Mouse (Mus musculus) midbrain, embryonic 15.5 days (tissue): ENCODE measurements around the gene Phox2b. TPM values are rescaled to one million over a fixed set of nuclear protein-coding genes. Genes with fewer than 3 reads are reported as not detected.

Experiments
- ATAC-seq: fragments of 200-750 bp; cut with Nextera tagmentation; replicated peaks from 2 replicates; pipeline ENCODE4 v1.8.0; 2017; ENCODE audit warnings: moderate TSS enrichment
- H3K27ac ChIP-seq: fragments of 300-500 bp; sonication (generic); 2 replicates; pipeline ENCODE4 v1.5.1; 2015; ENCODE audit warnings: mild to moderate bottlenecking, inconsistent platforms
- H3K27me3 ChIP-seq: fragments of 300-500 bp; sonication (generic); replicated peaks from 2 replicates; pipeline ENCODE4 v1.6.1; 2015; ENCODE audit warnings: inconsistent platforms
- H3K36me3 ChIP-seq: fragments of 300-500 bp; sonication (generic); replicated peaks from 2 replicates; pipeline ENCODE4 v1.6.1; 2015; ENCODE audit warnings: inconsistent platforms
- H3K4me1 ChIP-seq: fragments of 300-500 bp; sonication (generic); 2 replicates; pipeline ENCODE4 v1.6.1; 2015; ENCODE audit warnings: inconsistent platforms
- H3K4me2 ChIP-seq: fragments of 300-500 bp; sonication (generic); 2 replicates; pipeline ENCODE4 v1.6.1; 2015; ENCODE audit warnings: inconsistent platforms, mild to moderate bottlenecking, moderate library complexity
- H3K4me3 ChIP-seq: fragments of 300-500 bp; sonication (generic); 2 replicates; pipeline ENCODE4 v1.5.1; 2015; ENCODE audit warnings: mild to moderate bottlenecking, inconsistent platforms
- H3K9ac ChIP-seq: fragments of 300-500 bp; sonication (generic); 2 replicates; pipeline ENCODE4 v1.6.1; 2015; ENCODE audit warnings: mild to moderate bottlenecking, inconsistent platforms
- H3K9me3 ChIP-seq: fragments of 300-500 bp; sonication (generic); 2 replicates; pipeline ENCODE4 v1.6.1; 2016; ENCODE audit warnings: inconsistent platforms
- WGBS: fragments of 180-500 bp; shearing (Covaris S2); methylation state at CpG from one replicate; pipeline ENCODE4 v1.1.7; 2015; ENCODE audit warnings: mixed read lengths; 5-methylcytosine and 5-hydroxymethylcytosine counted together
- microRNA-seq: library from miRNA; unstranded; fragments of <30 nt; microRNA quantifications from one replicate; pipeline ENCODE4, GENCODE M21; 2016
- polyA plus RNA-seq: library from polyadenylated mRNA; unstranded; fragments of >200 nt; fragmentation: Nextera tagmentation; extraction: Ambion mirVana; gene quantifications from 2 replicates; pipeline ENCODE4 v1.2.1, GENCODE M21; 2015

Phox2b gene
- polyA plus RNA-seq, 1 experiment from 2014 or later: 0.80 TPM

GRCm38 (mm10) chr5:67060519-67060918, 38.6 kb downstream of the Phox2b start:
- Histone ChIP-seq H3K9ac (no peak overlapping the region), H3K4me3 (no peak overlapping the region), H3K36me3 (no peaks in the 10 kb centered on the region), H3K4me2 (no peak overlapping the region), H3K27me3 (no peaks in the 10 kb centered on the region), H3K4me1 (no peaks in the 10 kb centered on the region), H3K27ac (no peak overlapping the region), H3K9me3 (no peaks in the 10 kb centered on the region)
- WGBS: 67% methylated on average over 2 of the region's 4 CpGs
- ATAC-seq: no peak

GRCm38 (mm10) chr5:67057803-67058202, 41.3 kb downstream of the Phox2b start:
- H3K4me2 ChIP-seq: no peak overlapping the region
- no peaks in the 10 kb centered on the region for H3K4me1 ChIP-seq
- H3K9me3 ChIP-seq: no peaks in the 10 kb centered on the region
- H3K9ac ChIP-seq: no peak overlapping the region
- WGBS: 86% methylated on average over 6 of the region's 6 CpGs
- H3K36me3 ChIP-seq: no peaks in the 10 kb centered on the region
- H3K27ac ChIP-seq: no peak overlapping the region
- no peak for ATAC-seq
- no peak overlapping the region for H3K4me3 ChIP-seq
- H3K27me3 ChIP-seq: no peaks in the 10 kb centered on the region

GRCm38 (mm10) chr5:67048003-67048402, 51.1 kb downstream of the Phox2b start:
- Histone ChIP-seq H3K4me2 (no peak overlapping the region), H3K9me3 (no peaks in the 10 kb centered on the region), H3K4me1 (no peaks in the 10 kb centered on the region), H3K36me3 (0 out of 2 replicates have a peak, but pooled peaks cover 2% of the 10 kb centered on the region), H3K27me3 (no peaks in the 10 kb centered on the region), H3K4me3 (no peak overlapping the region), H3K9ac (no peak overlapping the region), H3K27ac (no peak overlapping the region)
- peak; percentile 60; the same call in 1 of the 2 replicates for ATAC-seq
- WGBS: 18% methylated on average over 4 of the region's 4 CpGs

Small RNA genes within 50 kb of the gene (microRNA-seq; reads per million reads assigned to microRNA genes)
- not detected for gene Gm23841

Other genes starting within 250 kb of the Phox2b start
- 66.9 and 71.9 TPM in 2 replicates for gene Tmem33, start 161.3 kb upstream of the Phox2b start, polyA plus RNA-seq
- gene Slc30a9, start 207.7 kb upstream of the Phox2b start, polyA plus RNA-seq: 158 and 163 TPM in 2 replicates